Mouse (Mus musculus): ENCODE results near the gene Acat1. TPM values are rescaled to one million over a fixed set of nuclear protein-coding genes. Genes with fewer than 3 reads are reported as not detected.
A peak's percentile ranks its signal among the peaks of the same experiment; 100 is the strongest.

The Acat1 gene
- total RNA-seq, 2 experiments from 2014 or later = 150 to 195 TPM

GRCm38 (mm10) chr9:53536558-53537320 is 73.4 kb downstream of the Acat1 start, which contains the start of the genes Atm and Npat:
Atm (minus strand) TSS chr9:53536740.
Npat (plus strand) TSS chr9:53537047.
- DNase-seq (ENCODE audit: low spot score in 2 of 2) = peak; percentile 98 to 99

DNA sequence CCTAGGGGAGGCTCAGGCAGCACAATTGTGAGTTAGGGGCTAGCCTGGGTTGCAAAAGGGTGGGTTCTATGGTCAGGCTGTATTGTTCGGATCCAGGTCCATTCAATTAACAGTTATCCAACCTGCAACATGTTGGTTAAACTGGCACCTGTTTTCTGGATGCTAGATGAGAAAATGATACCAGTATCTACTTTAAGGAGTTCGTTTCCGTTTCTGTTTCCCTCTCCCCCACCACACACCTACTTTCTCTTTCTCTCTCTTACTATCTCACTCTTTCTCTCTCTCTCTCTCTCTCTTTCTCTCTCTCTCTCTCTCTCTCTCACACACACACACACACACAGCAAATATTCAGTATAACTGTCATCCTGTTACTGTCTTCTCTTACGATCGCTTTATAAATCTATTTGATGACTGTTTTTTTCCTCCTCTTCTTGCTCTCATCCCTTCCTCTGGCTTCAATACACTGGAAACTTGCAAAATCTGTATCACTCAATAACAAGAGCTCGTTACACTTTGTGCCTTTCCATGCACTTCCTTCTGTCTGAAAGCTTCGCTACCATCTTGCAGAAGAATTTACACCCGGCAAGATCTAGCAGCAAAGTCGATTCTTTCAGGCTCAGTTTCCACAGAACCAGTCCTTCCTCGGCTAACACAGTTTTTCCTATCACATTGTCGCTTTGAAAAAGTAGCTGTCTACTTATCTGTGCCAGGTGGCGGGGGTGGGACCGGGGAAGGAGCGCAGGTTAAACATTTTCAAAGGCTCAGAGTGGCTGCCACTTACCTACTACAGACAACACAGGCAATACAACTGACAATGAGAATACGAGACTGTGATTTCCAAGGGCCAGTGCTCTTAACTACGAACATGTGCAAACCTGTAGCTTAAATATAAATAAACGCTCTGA is 74.5 kb downstream of the Acat1 start:
- DNase-seq (ENCODE audit: low spot score in 2 of 2) = peak in 1 of 2 experiments; percentile 8

Other genes with a start within 250 kb of the Acat1 start
- 1 to 10 TPM; 7.9 to 9.3 TPM for gene Kdelc2, start 226.4 kb downstream of the Acat1 start, total RNA-seq (2021)
- gene 4930550C14Rik, start 208.1 kb downstream of the Acat1 start, total RNA-seq (2021) = 1 to 10 TPM in 1 of 2 experiments, under 1 TPM in 1; 0.74 to 1.5 TPM
- 10 to 100 TPM in 1 of 2 experiments, 1 to 10 TPM in 1; 8.7 to 13.3 TPM for gene Atm, start 73.6 kb downstream of the Acat1 start, total RNA-seq (2021)
- 1 to 10 TPM; 8.2 to 8.9 TPM for gene Npat, start 73.3 kb downstream of the Acat1 start, total RNA-seq (2021)
- 10 to 100 TPM; 30.8 to 37.3 TPM for gene Cul5, start 59.6 kb upstream of the Acat1 start, total RNA-seq (2021)
- gene Rab39, start 95.8 kb upstream of the Acat1 start, total RNA-seq (2021) = under 1 TPM; 0.70 to 0.99 TPM
- gene Slc35f2, start 161.2 kb upstream of the Acat1 start, total RNA-seq (2021) = 1 to 10 TPM in 1 of 2 experiments, under 1 TPM in 1; 0.70 to 1.2 TPM
- gene Sln, start 239.8 kb upstream of the Acat1 start, total RNA-seq (2021) = under 1 TPM in 1 of 2 experiments, not detected in 1; 0.29 TPM